ENCODE assay signal across 2 mouse cellular contexts in genomic region chr11:94681640-94682039, GRCm38 (mm10).
TF ChIP-seq lines count a peak whose summit lies in the region.

No protein-coding gene starts in this region.

TF ChIP-seq in CH12.LX, 34 proteins besides CTCF, POLR2A, EP300 and RAD21:
- TF ChIP-seq UBTF (IDR thresholded peaks at IDR 0.05; ENCODE audit: low read depth, low read length) (no peak), ZNF384 (IDR thresholded peaks at IDR 0.05; ENCODE audit: low read depth, low read length) (peak; percentile 69)
TF ChIP-seq in CH12.LX: peak in this region for 1.

TF ChIP-seq in MEL, 35 proteins besides CTCF, POLR2A, EP300 and RAD21:
- TF ChIP-seq ZNF384 (IDR thresholded peaks at IDR 0.05; ENCODE audit: low read depth, low read length) (peak; percentile 40; the same call in 1 of the 2 replicates), TCF12 (IDR thresholded peaks at IDR 0.05; ENCODE audit: low read depth, low read length) (no peak), KAT2A (conservative IDR thresholded peaks at IDR 0.05; ENCODE audit: low read depth, low read length) (no peak)
